Mouse (Mus musculus) heart, embryonic 12.5 days (tissue): ENCODE data around the gene Stac. TPM values are rescaled to one million over a fixed set of nuclear protein-coding genes. Genes with fewer than 3 reads are reported as not detected.
A peak's percentile ranks its signal among the peaks of the same experiment; 100 is the strongest.

ENCODE experiments used
- ATAC-seq: fragments of 200-750 bp; cut with Nextera tagmentation; 2 replicates; pipeline ENCODE4 v1.8.0; 2017; ENCODE audit warnings: moderate TSS enrichment, moderate library complexity; ENCODE audit not compliant: insufficient number of reproducible peaks, low FRiP score
- H3K27ac ChIP-seq: fragments of 300-500 bp; sonication (generic); 2 replicates; pipeline ENCODE4 v1.5.1; 2016; ENCODE audit warnings: mild to moderate bottlenecking, moderate library complexity; ENCODE audit not compliant: poor library complexity, severe bottlenecking
- H3K27me3 ChIP-seq: fragments of 300-500 bp; sonication (generic); replicated peaks from 2 replicates; pipeline ENCODE4 v1.6.1; 2016; ENCODE audit warnings: mild to moderate bottlenecking, moderate library complexity
- H3K36me3 ChIP-seq: fragments of 300-500 bp; sonication (generic); 2 replicates; pipeline ENCODE4 v1.6.1; 2016; ENCODE audit warnings: mild to moderate bottlenecking, moderate library complexity
- H3K4me1 ChIP-seq: fragments of 300-500 bp; sonication (generic); replicated peaks from 2 replicates; pipeline ENCODE4 v1.6.1; 2016; ENCODE audit warnings: mild to moderate bottlenecking
- H3K4me2 ChIP-seq: fragments of 300-500 bp; sonication (generic); 2 replicates; pipeline ENCODE4 v1.6.1; 2016; ENCODE audit warnings: mild to moderate bottlenecking, moderate library complexity
- H3K4me3 ChIP-seq: fragments of 300-500 bp; sonication (generic); 2 replicates; pipeline ENCODE4 v1.5.1; 2016; ENCODE audit warnings: mild to moderate bottlenecking
- H3K9ac ChIP-seq: fragments of 300-500 bp; sonication (generic); 2 replicates; pipeline ENCODE4 v1.6.1; 2016; ENCODE audit warnings: mild to moderate bottlenecking, moderate library complexity
- H3K9me3 ChIP-seq: fragments of 300-500 bp; sonication (generic); replicated peaks from 2 replicates; pipeline ENCODE4 v1.6.1; 2016; ENCODE audit warnings: mild to moderate bottlenecking, moderate library complexity
- WGBS: fragments of 180-500 bp; shearing (Covaris S2); methylation state at CpG from one replicate; pipeline ENCODE4 v1.1.7; 2016; 5-methylcytosine and 5-hydroxymethylcytosine counted together
- polyA plus RNA-seq: library from polyadenylated mRNA; unstranded; fragments of >200 nt; fragmentation: Nextera tagmentation; extraction: Ambion mirVana; gene quantifications from 2 replicates; pipeline ENCODE4 v1.2.1, GENCODE M21; 2016

Stac gene
- polyA plus RNA-seq, 1 experiment from 2014 or later, result 0.72 TPM

- Histone ChIP-seq H3K4me3 (no peak overlapping the region), H3K4me2 (no peak overlapping the region), H3K9ac (no peak overlapping the region), H3K36me3 (no peaks in the 10 kb centered on the region), H3K9me3 (no peaks in the 10 kb centered on the region), H3K27ac (no peak overlapping the region), H3K27me3 (no peaks in the 10 kb centered on the region), H3K4me1 (0 out of 2 replicates have a peak, but pooled peaks cover 5% of the 10 kb centered on the region)
- 84% methylated on average over 8 of the region's 8 CpGs for WGBS
- ATAC-seq, result no peak
Observed at GRCm38 (mm10) chr9:111606603-111607002, 83.5 kb downstream of the Stac start.

GRCm38 (mm10) chr9:111587527-111587926 is 102.6 kb downstream of the Stac start:
- Histone ChIP-seq H3K9ac (no peak overlapping the region), H3K9me3 (no peaks in the 10 kb centered on the region), H3K4me2 (no peak overlapping the region), H3K4me1 (no peaks in the 10 kb centered on the region), H3K27me3 (no peaks in the 10 kb centered on the region), H3K4me3 (no peak overlapping the region), H3K36me3 (no peaks in the 10 kb centered on the region), H3K27ac (no peak overlapping the region)
- 75% methylated on average over 2 of the region's 2 CpGs for WGBS
- ATAC-seq, result no peak

DNA sequence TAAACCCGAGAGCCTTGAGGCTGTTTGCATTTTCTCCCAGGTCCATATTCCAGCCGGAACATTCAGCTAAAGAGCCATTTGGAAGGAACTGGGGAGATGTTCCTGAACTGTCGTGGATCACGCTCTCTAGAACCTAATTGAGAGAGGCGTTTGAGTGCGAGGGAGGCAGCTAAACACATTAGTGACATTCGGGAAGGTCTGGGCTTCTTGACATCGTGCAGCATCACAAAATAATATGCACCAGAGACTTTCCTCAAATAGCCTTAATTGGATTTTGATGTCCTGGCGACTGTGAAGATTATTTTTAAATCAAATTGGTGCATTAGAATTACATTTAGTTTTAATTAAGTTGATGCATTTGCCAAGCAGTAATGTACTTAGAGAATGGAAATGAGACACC is 111.4 kb downstream of the Stac start:
- no peak overlapping the region for H3K4me2 ChIP-seq
- H3K27ac ChIP-seq, result no peak overlapping the region
- no peak overlapping the region for H3K4me3 ChIP-seq
- no peak overlapping the region for H3K9ac ChIP-seq
- no peaks in the 10 kb centered on the region for H3K9me3 ChIP-seq
- no peaks in the 10 kb centered on the region for H3K4me1 ChIP-seq
- no peak for ATAC-seq
- WGBS, result 72% methylated on average over 9 of the region's 9 CpGs
- H3K27me3 ChIP-seq, result no peaks in the 10 kb centered on the region
- no peaks in the 10 kb centered on the region for H3K36me3 ChIP-seq

DNA sequence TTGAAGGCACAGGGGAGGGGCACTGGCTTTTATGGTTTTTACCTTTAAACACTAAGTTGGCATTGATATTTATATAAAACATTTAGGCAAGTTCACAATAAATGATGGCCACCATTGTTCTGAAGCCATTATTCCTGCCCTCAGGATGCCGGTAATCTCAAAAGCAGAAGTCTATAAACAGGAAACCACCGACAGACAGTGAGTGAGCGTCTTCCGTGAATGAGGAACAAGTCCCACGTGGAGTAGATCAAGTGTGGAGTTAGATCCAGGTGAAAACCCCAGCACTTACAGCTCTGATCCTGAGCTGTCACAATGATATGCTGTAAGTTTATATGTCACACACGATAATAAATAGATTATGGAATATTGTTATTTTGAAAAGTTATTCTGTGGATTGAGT is 112.7 kb downstream of the Stac start:
- Histone ChIP-seq H3K9me3 (no peaks in the 10 kb centered on the region), H3K27me3 (no peaks in the 10 kb centered on the region), H3K4me2 (no peak overlapping the region), H3K9ac (no peak overlapping the region), H3K4me3 (no peak overlapping the region), H3K27ac (no peak overlapping the region), H3K36me3 (no peaks in the 10 kb centered on the region), H3K4me1 (no peaks in the 10 kb centered on the region)
- ATAC-seq, result no peak
- WGBS, result 63% methylated on average over 6 of the region's 6 CpGs

- H3K4me2 ChIP-seq, result no peak overlapping the region
- H3K36me3 ChIP-seq, result no peaks in the 10 kb centered on the region
- H3K27me3 ChIP-seq, result no peaks in the 10 kb centered on the region
- no peak for ATAC-seq
- WGBS, result 31% methylated on average over 4 of the region's 4 CpGs
- H3K27ac ChIP-seq, result no peak overlapping the region
- no peak overlapping the region for H3K9ac ChIP-seq
- H3K4me3 ChIP-seq, result no peak overlapping the region
- H3K4me1 ChIP-seq, result no peaks in the 10 kb centered on the region
- H3K9me3 ChIP-seq, result no peaks in the 10 kb centered on the region
Observed at GRCm38 (mm10) chr9:111575889-111576288, 114.3 kb downstream of the Stac start.

- no peaks in the 10 kb centered on the region for H3K36me3 ChIP-seq
- WGBS, result 60% methylated on average over 5 of the region's 5 CpGs
- no peak overlapping the region for H3K27ac ChIP-seq
- H3K4me1 ChIP-seq, result no peaks in the 10 kb centered on the region
- no peaks in the 10 kb centered on the region for H3K27me3 ChIP-seq
- no peak overlapping the region for H3K9ac ChIP-seq
- H3K9me3 ChIP-seq, result no peaks in the 10 kb centered on the region
- H3K4me2 ChIP-seq, result no peak overlapping the region
- no peak overlapping the region for H3K4me3 ChIP-seq
- no peak for ATAC-seq
Observed at GRCm38 (mm10) chr9:111573836-111574235, 116.3 kb downstream of the Stac start.

GRCm38 (mm10) chr9:111571619-111572018 is 118.5 kb downstream of the Stac start:
- Histone ChIP-seq H3K4me3 (no peak overlapping the region), H3K27me3 (no peaks in the 10 kb centered on the region), H3K4me2 (no peak overlapping the region), H3K27ac (no peak overlapping the region), H3K9me3 (no peaks in the 10 kb centered on the region), H3K4me1 (no peaks in the 10 kb centered on the region), H3K9ac (no peak overlapping the region), H3K36me3 (no peaks in the 10 kb centered on the region)
- 70% methylated on average over 5 of the region's 5 CpGs for WGBS
- ATAC-seq, result no peak

DNA sequence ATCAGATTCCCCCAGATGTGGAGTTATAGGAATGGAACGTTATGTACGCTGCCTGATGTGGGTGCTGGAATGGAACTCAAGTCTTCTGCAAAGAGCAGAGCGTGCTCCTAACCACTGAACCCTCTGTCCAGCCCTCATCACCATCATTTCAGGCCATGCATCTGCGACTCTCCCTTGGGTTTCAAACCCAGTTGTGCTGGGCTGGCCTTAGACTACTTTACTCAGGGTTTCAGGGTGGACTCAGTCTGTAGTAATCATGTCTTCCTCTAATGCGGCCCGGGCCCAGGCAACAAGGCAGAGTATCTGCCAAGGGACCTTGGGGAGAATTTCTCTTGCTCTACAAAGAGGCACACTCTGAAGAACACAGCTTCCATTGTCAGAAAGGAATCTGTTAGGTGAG is 126.0 kb downstream of the Stac start:
- no peaks in the 10 kb centered on the region for H3K9me3 ChIP-seq
- H3K27me3 ChIP-seq, result no peaks in the 10 kb centered on the region
- no peaks in the 10 kb centered on the region for H3K36me3 ChIP-seq
- no peak overlapping the region for H3K27ac ChIP-seq
- H3K9ac ChIP-seq, result no peak overlapping the region
- WGBS, result 94% methylated on average over 6 of the region's 6 CpGs
- no peak for ATAC-seq
- no peak overlapping the region for H3K4me3 ChIP-seq
- H3K4me2 ChIP-seq, result no peak overlapping the region
- H3K4me1 ChIP-seq, result peaks cover 14% of the 10 kb centered on the region; the same call in 1 of the 2 replicates

DNA sequence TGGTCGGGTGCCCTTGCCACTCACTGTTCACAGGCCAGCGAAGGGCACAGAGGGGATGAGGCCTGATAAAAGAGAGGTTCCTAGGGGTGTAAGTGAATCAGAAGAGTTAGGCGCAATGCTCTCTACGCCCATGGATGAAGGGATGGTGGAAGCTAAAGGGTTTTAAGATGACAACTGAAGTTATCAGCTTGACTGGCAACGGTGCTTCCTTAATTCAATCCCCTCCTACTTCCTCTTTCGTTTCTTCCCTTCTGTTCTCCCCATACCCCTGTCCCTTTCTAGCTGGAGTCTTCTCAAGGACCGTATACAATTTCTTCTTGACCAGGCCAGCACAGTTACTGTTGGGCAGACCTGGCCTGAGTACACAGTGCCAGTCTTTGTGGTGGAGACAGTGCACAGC is 126.9 kb downstream of the Stac start:
- H3K9ac ChIP-seq, result no peak overlapping the region
- H3K27me3 ChIP-seq, result no peaks in the 10 kb centered on the region
- H3K36me3 ChIP-seq, result no peaks in the 10 kb centered on the region
- 61% methylated on average over 7 of the region's 7 CpGs for WGBS
- no peaks in the 10 kb centered on the region for H3K9me3 ChIP-seq
- no peak for ATAC-seq
- H3K4me3 ChIP-seq, result no peak overlapping the region
- no peak overlapping the region for H3K4me2 ChIP-seq
- H3K27ac ChIP-seq, result no peak overlapping the region
- peaks cover 14% of the 10 kb centered on the region; the same call in 1 of the 2 replicates for H3K4me1 ChIP-seq

DNA sequence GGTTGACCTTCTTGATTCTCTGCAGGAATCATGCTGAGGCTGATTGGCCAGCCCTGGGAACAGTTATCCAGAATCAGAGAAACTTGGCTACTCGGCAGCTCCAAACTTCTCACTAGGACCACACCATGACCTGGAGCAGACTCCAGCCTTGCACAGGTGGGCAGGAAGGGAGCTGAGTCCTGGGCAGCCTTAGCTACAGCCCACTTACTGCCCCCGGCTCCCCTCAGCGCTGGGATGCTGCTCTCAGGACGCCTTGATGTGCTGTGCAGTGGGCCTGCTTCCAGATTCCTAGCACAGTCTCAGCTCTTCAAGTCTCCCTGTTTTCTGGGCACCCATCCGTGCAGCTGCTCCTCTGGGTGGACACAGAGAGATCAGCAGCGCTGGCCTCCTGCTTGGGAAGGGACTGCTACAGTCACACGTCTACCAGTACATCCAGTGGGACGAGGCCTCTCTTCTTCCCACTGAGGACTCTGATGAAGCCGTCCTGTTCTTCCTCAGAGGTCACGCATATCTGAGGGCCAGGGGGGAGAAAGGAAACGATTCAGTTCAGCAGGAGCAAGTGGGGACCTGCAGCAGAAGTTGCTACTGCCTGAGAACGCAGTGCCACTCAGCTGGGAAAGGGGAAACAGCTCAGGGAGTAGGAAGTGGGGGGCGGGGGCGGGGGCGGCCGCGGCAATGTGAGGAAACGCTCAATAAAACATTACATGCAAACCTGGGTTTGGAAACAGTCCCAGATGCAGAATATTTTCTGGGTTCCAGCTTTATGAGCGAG is 127.7 kb downstream of the Stac start:
- H3K4me2 ChIP-seq, result no peak overlapping the region
- H3K27me3 ChIP-seq, result no peaks in the 10 kb centered on the region
- no peaks in the 10 kb centered on the region for H3K36me3 ChIP-seq
- 48% methylated on average over 19 of the region's 19 CpGs for WGBS
- H3K9ac ChIP-seq, result no peak overlapping the region
- no peak overlapping the region for H3K27ac ChIP-seq
- no peak overlapping the region for H3K4me3 ChIP-seq
- peak; percentile 53; the same call in 1 of the 2 replicates for ATAC-seq
- no peaks in the 10 kb centered on the region for H3K9me3 ChIP-seq
- peaks cover 14% of the 10 kb centered on the region; the same call in 1 of the 2 replicates for H3K4me1 ChIP-seq

GRCm38 (mm10) chr9:111556699-111557098 is 133.4 kb downstream of the Stac start:
- Histone ChIP-seq H3K27me3 (no peaks in the 10 kb centered on the region), H3K4me2 (no peak overlapping the region), H3K9ac (no peak overlapping the region), H3K36me3 (no peaks in the 10 kb centered on the region), H3K4me1 (0 out of 2 replicates have a peak, but pooled peaks cover 7% of the 10 kb centered on the region), H3K27ac (no peak overlapping the region), H3K4me3 (no peak overlapping the region), H3K9me3 (no peaks in the 10 kb centered on the region)
- 36% methylated on average over 3 of the region's 3 CpGs for WGBS
- ATAC-seq, result peak; percentile 51; the same call in 1 of the 2 replicates

DNA sequence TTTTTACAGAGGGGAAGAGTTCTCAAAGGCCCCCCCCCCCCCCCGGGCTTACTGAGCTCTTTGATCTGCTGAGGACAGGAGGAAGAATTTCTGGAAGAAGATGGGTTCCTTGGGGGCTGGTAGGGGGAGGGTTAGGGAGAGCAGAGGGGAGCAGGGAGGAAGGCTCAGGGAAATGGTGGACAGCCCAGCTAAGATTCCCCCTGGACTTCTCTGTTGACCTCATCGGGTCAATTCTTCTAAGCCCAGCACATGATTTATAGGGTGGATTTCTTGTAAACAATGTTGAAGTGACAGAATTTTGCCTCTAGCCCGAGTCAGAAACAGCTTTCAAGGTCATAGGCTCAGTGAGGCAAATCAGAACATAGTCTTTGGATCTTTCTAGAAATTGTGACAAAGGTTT is 137.3 kb downstream of the Stac start:
- no peak for ATAC-seq
- Histone ChIP-seq H3K27me3 (no peaks in the 10 kb centered on the region), H3K9me3 (no peaks in the 10 kb centered on the region), H3K4me3 (no peak overlapping the region), H3K36me3 (no peaks in the 10 kb centered on the region), H3K4me2 (no peak overlapping the region), H3K4me1 (0 out of 2 replicates have a peak, but pooled peaks cover 7% of the 10 kb centered on the region), H3K9ac (no peak overlapping the region), H3K27ac (no peak overlapping the region)
- WGBS, result 57% methylated on average over 3 of the region's 3 CpGs
